Mouse (Mus musculus) stomach, postnatal 0 days (tissue): ENCODE measurements around the gene Ccnq.

Experiments used
- CTCF ChIP-seq: IDR thresholded peaks from 2 replicates; pipeline ENCODE4 v1.5.1; 2016; ENCODE audit warnings: antibody characterized with exemption, low read depth, mild to moderate bottlenecking, moderate library complexity
- EP300 ChIP-seq: optimal IDR thresholded peaks from 2 replicates; pipeline ENCODE3; 2016; ENCODE audit warnings: antibody characterized with exemption

DNA sequence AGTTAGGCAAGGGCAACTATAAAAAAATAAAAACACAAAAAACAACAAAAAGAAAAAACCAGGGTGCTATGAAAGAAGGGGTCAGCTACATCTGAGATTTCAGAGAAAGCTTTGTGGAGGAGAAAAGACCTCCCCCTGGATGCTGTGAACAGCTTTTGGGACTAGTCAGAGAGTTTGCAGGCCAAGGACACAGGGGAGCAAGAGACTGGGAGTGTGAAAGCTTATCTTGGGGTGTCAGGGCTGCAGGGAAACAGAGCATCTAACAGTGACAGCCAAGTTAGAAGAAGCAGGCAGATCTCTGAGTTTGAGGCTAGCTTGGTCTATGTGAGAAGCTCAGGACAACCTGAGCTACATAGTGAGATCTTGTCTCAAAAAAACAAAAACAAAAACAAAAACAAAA lies 12.2 kb downstream of the Ccnq start:
- no peak for TF ChIP-seq CTCF
- TF ChIP-seq EP300: no peak
